Mouse (Mus musculus): ENCODE data around the gene Tanc1. TPM values are rescaled to one million over a fixed set of nuclear protein-coding genes. Genes with fewer than 3 reads are reported as not detected.

The Tanc1 gene
- total RNA-seq, 2 experiments from 2014 or later, result 10.5 to 13.4 TPM

Other genes with a start within 250 kb of the Tanc1 start
- not detected for gene Dapl1, start 127.4 kb upstream of the Tanc1 start, total RNA-seq (2021)